ENCODE assay signal across 16 mouse cellular contexts in the genomic region with DNA sequence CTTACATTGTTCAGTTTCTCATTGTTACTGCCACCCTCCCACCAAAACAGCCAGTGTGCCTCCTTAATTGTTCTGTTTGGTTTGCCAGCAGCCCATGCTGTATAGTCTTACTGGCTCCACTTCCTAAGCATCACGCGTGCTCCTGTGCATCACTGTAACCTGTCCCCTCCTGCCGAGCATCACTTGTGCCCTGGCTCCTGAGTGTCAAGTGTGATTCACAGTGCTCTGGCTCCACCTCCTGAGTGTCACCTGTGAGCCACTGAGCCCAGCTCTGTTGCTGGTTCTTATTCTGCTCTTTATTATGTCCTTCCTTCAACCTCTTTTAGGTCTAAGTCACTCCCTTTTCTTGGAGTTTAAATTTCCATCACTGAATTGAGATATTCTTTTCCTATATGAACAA.
"Had no signal": no experiment of that assay in that cellular context is flagged by ENCODE, and none has a peak within 500 bp of the region (broad histone marks: within the 10 kb centered on the region; RNA-seq: fewer than 3 reads in every experiment).

No protein-coding gene starts in this region.

- ATAC-seq: lung, postnatal 0 days; midbrain, embryonic 16.5 days had no signal

- H3K27me3 ChIP-seq: limb, embryonic 12.5 days; liver, embryonic 15.5 days; midbrain, embryonic 12.5 days; neural tube, embryonic 15.5 days had no signal

- H3K4me3 ChIP-seq: limb, embryonic 12.5 days; liver, embryonic 15.5 days; midbrain, embryonic 12.5 days; neural tube, embryonic 15.5 days had no signal

- H3K36me3 ChIP-seq: limb, embryonic 12.5 days; liver, embryonic 15.5 days; midbrain, embryonic 12.5 days; neural tube, embryonic 15.5 days had no signal

- DNase-seq: kidney, adult 11 months; kidney, postnatal 14 days; layer of hippocampus, adult 9-11 months; layer of hippocampus, postnatal 36 days; lung, adult 2 months; lung, postnatal 36 days; right cerebral cortex, adult 18-20 months; right cerebral cortex, postnatal 25 days; thymus, postnatal 4 days had no signal

- H3K9ac ChIP-seq: limb, embryonic 12.5 days; liver, embryonic 15.5 days; midbrain, embryonic 12.5 days; neural tube, embryonic 15.5 days had no signal

- H3K4me1 ChIP-seq: limb, embryonic 12.5 days; liver, embryonic 15.5 days; neural tube, embryonic 15.5 days had no signal

- H3K4me2 ChIP-seq: limb, embryonic 12.5 days; liver, embryonic 11.5 days; liver, embryonic 15.5 days; midbrain, embryonic 12.5 days; neural tube, embryonic 15.5 days had no signal

- H3K27ac ChIP-seq: limb, embryonic 12.5 days; liver, embryonic 15.5 days; midbrain, embryonic 12.5 days; neural tube, embryonic 15.5 days had no signal

- H3K9me3 ChIP-seq: limb, embryonic 12.5 days; liver, embryonic 15.5 days; midbrain, embryonic 12.5 days; neural tube, embryonic 15.5 days had no signal
